Mouse (Mus musculus): ENCODE data around the gene Dnah2. TPM values are rescaled to one million over a fixed set of nuclear protein-coding genes. Genes with fewer than 3 reads are reported as not detected.

The Dnah2 gene
- polyA plus RNA-seq, 1 experiment from 2014 or later = 3.0 TPM

DNA sequence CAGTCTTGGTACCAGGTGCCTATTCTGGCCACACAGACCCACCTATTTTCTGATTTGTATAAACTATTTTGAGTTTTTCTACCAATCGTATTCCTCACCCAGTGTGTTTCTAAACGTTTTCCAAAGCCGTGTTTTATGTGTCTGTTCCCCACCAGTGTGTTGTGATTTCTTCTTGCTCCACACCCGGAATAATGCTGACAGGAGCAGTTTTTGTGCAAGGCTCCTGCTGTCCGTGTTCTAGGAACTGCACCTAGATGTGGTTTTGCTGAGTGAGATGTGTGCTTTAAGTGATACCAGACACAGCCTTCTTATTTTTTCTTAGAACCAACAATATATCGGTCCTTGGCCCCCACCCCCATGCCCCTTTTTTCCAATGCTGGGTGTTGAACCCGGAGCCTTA lies 35.1 kb upstream of the Dnah2 start:
- ATAC-seq = no peak
- Histone ChIP-seq H3K4me2 (ENCODE audit: low read length) (no peak overlapping the region), H3K4me3 (ENCODE audit: low read length) (no peak overlapping the region), H3K36me3 (ENCODE audit: control insufficient read depth, insufficient read depth, low read length) (peaks cover 10% of the 10 kb centered on the region), H3K9ac (ENCODE audit: low read depth, low read length) (no peak overlapping the region), H3K4me1 (ENCODE audit: control insufficient read depth, insufficient read depth, low read depth, low read length) (peaks cover 5% of the 10 kb centered on the region), H3K9me3 (ENCODE audit: control insufficient read depth, low read length) (no peaks in the 10 kb centered on the region), H3K27ac (ENCODE audit: low read depth, low read length) (no peak overlapping the region), H3K27me3 (replicated peaks; ENCODE audit: control insufficient read depth, insufficient read depth, low read length) (no peaks in the 10 kb centered on the region)
- 85% methylated on average over 7 of the region's 7 CpGs for WGBS

DNA sequence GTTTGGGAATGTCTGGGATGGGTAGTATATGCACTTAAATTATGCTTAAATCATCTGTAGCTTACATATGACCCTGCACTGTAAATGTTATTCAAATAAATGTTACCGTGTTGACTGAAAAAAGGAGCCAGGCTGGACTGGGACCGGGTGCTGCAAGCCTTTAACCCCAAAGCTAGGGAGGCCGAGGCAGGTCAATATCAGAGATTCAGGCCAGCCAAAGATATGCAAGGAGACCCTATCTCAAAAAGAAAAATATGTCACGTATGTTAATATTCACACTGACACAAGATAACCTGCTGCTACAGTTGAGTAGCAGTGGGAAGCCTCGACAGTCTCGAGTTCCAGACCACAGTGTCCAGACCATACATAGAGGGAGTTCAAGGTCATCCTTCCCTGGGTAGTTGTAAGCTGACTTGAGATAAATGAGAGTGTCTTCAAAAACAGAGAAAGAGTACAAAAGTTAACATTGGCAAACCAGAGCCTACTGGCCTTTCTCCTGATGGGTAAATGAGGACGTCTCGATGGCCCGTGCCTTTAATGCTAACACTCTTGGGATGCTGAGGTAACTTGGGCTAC lies 33.4 kb upstream of the Dnah2 start:
- ATAC-seq = no peak
- no peak overlapping the region for H3K9ac ChIP-seq (ENCODE audit: low read depth, low read length)
- H3K4me1 ChIP-seq (ENCODE audit: control insufficient read depth, insufficient read depth, low read depth, low read length) = peaks cover 18% of the 10 kb centered on the region
- 54% methylated on average over 9 of the region's 9 CpGs for WGBS
- H3K27me3 ChIP-seq (replicated peaks; ENCODE audit: control insufficient read depth, insufficient read depth, low read length) = no peaks in the 10 kb centered on the region
- no peak overlapping the region for H3K27ac ChIP-seq (ENCODE audit: low read depth, low read length)
- H3K36me3 ChIP-seq (ENCODE audit: control insufficient read depth, insufficient read depth, low read length) = no peaks in the 10 kb centered on the region
- H3K9me3 ChIP-seq (ENCODE audit: control insufficient read depth, low read length) = no peaks in the 10 kb centered on the region
- H3K4me2 ChIP-seq (ENCODE audit: low read length) = peak overlapping the region; percentile 84
- H3K4me3 ChIP-seq (ENCODE audit: low read length) = no peak overlapping the region; the same call in 1 of the 2 replicates

- peak overlapping the region; percentile 89 for H3K27ac ChIP-seq (ENCODE audit: low read depth, low read length)
- H3K4me1 ChIP-seq (ENCODE audit: control insufficient read depth, insufficient read depth, low read depth, low read length) = peaks cover 23% of the 10 kb centered on the region
- H3K4me2 ChIP-seq (ENCODE audit: low read length) = peak overlapping the region; percentile 84
- ATAC-seq = no peak
- no peaks in the 10 kb centered on the region for H3K27me3 ChIP-seq (replicated peaks; ENCODE audit: control insufficient read depth, insufficient read depth, low read length)
- WGBS = 0% methylated on average over 8 of the region's 8 CpGs
- no peaks in the 10 kb centered on the region for H3K36me3 ChIP-seq (ENCODE audit: control insufficient read depth, insufficient read depth, low read length)
- H3K9me3 ChIP-seq (ENCODE audit: control insufficient read depth, low read length) = no peaks in the 10 kb centered on the region
- peak overlapping the region; percentile 67 for H3K9ac ChIP-seq (ENCODE audit: low read depth, low read length)
- H3K4me3 ChIP-seq (ENCODE audit: low read length) = peak overlapping the region; percentile 57
Observed at GRCm38 (mm10) chr11:69581814-69582213, 32.9 kb upstream of the Dnah2 start.

DNA sequence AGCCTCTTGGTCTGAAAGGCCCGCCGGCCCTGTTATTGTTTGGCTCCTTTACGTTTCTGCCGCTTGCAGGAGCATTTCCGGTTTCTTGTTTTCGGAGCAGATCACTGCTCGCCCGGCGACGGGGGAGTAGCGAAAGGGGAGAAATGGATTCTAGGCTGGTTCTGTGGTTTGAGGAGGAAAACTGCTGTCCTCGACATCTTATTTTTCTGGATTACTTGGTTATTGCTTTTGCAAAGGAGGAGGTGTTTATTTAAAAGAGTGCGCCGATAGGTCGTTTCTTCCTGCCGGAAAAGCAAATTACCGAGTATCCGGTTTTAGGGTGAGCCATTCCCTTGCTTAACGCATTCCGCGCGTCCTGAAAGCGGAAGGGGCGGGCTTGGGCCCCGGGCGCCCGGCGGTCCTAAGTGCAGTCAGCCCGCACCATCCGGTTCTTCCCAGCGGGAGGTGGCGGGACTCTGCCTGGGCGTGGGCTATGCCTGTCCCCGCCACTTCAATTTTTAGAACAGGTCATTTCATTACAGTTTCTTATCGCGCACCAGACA lies 32.3 kb upstream of the Dnah2 start:
- H3K36me3 ChIP-seq (ENCODE audit: control insufficient read depth, insufficient read depth, low read length) = no peaks in the 10 kb centered on the region
- under 1% methylated on average over 36 of the region's 36 CpGs for WGBS
- peak overlapping the region; percentile 67 for H3K9ac ChIP-seq (ENCODE audit: low read depth, low read length)
- H3K4me1 ChIP-seq (ENCODE audit: control insufficient read depth, insufficient read depth, low read depth, low read length) = peaks cover 24% of the 10 kb centered on the region
- peak; percentile 83 for ATAC-seq
- H3K27ac ChIP-seq (ENCODE audit: low read depth, low read length) = peak overlapping the region; percentile 89
- peak overlapping the region; percentile 84 for H3K4me2 ChIP-seq (ENCODE audit: low read length)
- H3K9me3 ChIP-seq (ENCODE audit: control insufficient read depth, low read length) = no peaks in the 10 kb centered on the region
- peak overlapping the region; percentile 57 for H3K4me3 ChIP-seq (ENCODE audit: low read length)
- H3K27me3 ChIP-seq (replicated peaks; ENCODE audit: control insufficient read depth, insufficient read depth, low read length) = no peaks in the 10 kb centered on the region

DNA sequence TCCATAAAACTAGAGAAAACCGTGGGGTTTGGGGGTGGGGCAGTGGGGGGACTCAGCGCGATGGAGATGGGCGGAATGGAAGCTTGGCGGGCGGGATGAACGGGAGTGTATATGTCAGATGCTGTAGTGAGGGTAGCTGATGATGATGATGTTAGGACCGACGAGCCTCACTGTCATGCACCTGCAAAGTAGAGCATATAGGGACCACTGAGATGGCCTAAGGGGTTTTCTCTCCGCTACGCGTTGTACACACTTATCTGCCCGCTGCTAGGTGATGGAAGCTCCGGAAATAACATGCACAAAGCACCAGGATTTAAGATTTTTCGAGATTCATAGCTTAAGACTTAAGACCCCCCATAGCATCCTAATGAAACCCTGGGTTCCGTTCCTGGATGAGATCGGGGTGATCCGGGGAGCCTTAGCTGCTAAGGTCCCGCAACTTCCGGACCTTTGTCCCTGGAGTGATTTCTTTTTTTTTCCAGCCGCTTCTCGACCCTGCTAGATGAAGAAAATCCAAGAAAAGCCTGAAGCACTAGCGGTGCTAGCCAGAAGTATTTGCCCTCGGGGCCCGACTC lies 31.7 kb upstream of the Dnah2 start:
- peak; percentile 25 for ATAC-seq
- Histone ChIP-seq H3K27ac (ENCODE audit: low read depth, low read length) (peak overlapping the region; percentile 89), H3K27me3 (replicated peaks; ENCODE audit: control insufficient read depth, insufficient read depth, low read length) (no peaks in the 10 kb centered on the region), H3K4me1 (ENCODE audit: control insufficient read depth, insufficient read depth, low read depth, low read length) (peaks cover 24% of the 10 kb centered on the region), H3K4me2 (ENCODE audit: low read length) (peak overlapping the region; percentile 84), H3K9ac (ENCODE audit: low read depth, low read length) (peak overlapping the region; percentile 67), H3K9me3 (ENCODE audit: control insufficient read depth, low read length) (no peaks in the 10 kb centered on the region), H3K36me3 (ENCODE audit: control insufficient read depth, insufficient read depth, low read length) (no peaks in the 10 kb centered on the region), H3K4me3 (ENCODE audit: low read length) (peak overlapping the region; percentile 57)
- WGBS = under 1% methylated on average over 25 of the region's 25 CpGs

- no peaks in the 10 kb centered on the region for H3K27me3 ChIP-seq (replicated peaks; ENCODE audit: control insufficient read depth, insufficient read depth, low read length)
- WGBS = under 1% methylated on average over 13 of the region's 13 CpGs
- peak within 1 kb of the TSS; percentile 84 for H3K4me2 ChIP-seq (ENCODE audit: low read length)
- peaks cover 24% of the 10 kb centered on the region for H3K4me1 ChIP-seq (ENCODE audit: control insufficient read depth, insufficient read depth, low read depth, low read length)
- H3K27ac ChIP-seq (ENCODE audit: low read depth, low read length) = peak within 1 kb of the TSS; percentile 89
- H3K4me3 ChIP-seq (ENCODE audit: low read length) = peak within 1 kb of the TSS; percentile 62
- no peaks in the 10 kb centered on the region for H3K9me3 ChIP-seq (ENCODE audit: control insufficient read depth, low read length)
- H3K9ac ChIP-seq (ENCODE audit: low read depth, low read length) = peak within 1 kb of the TSS; percentile 67
- ATAC-seq = peak; percentile 60
- H3K36me3 ChIP-seq (ENCODE audit: control insufficient read depth, insufficient read depth, low read length) = no peaks in the 10 kb centered on the region
Observed at GRCm38 (mm10) chr11:69580091-69580514, 31.2 kb upstream of the Dnah2 start, which contains the start of the genes Wrap53 and Trp53. Wrap53 (minus strand) TSS chr11:69580255. Trp53 (plus strand) TSS chr11:69580359.

GRCm38 (mm10) chr11:69579128-69580017 lies 30.5 kb upstream of the Dnah2 start:
- peaks cover 24% of the 10 kb centered on the region for H3K4me1 ChIP-seq (ENCODE audit: control insufficient read depth, insufficient read depth, low read depth, low read length)
- peak overlapping the region; percentile 62 for H3K4me3 ChIP-seq (ENCODE audit: low read length)
- 2% methylated on average over 39 of the region's 39 CpGs for WGBS

DNA sequence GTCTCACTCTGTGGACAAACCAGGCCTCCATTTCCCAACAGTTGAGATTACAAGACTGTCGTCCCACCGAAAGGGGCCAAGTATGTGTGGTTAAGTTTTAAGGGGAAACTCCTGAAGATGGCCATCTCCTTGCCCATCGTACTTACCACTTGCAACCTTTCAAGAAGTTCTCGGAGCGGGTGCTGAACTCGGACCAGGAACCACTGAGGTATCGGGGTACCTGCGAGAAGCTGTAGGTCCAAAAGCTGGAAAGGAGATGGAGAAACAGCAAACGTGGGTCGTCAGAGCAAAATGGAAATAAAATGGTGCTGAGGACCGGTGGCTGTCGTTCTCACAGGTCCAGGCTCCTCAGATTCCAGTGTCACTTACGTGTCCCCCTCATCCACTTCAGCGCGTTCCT lies 29.4 kb upstream of the Dnah2 start:
- Histone ChIP-seq H3K4me2 (ENCODE audit: low read length) (peak overlapping the region; percentile 75), H3K9me3 (ENCODE audit: control insufficient read depth, low read length) (no peaks in the 10 kb centered on the region), H3K4me1 (ENCODE audit: control insufficient read depth, insufficient read depth, low read depth, low read length) (peaks cover 24% of the 10 kb centered on the region), H3K27ac (ENCODE audit: low read depth, low read length) (no peak overlapping the region), H3K36me3 (ENCODE audit: control insufficient read depth, insufficient read depth, low read length) (no peaks in the 10 kb centered on the region; the same call in 1 of the 2 replicates), H3K27me3 (replicated peaks; ENCODE audit: control insufficient read depth, insufficient read depth, low read length) (no peaks in the 10 kb centered on the region), H3K9ac (ENCODE audit: low read depth, low read length) (peak overlapping the region; percentile 60), H3K4me3 (ENCODE audit: low read length) (peak overlapping the region; percentile 62)
- no peak for ATAC-seq
- WGBS = 12% methylated on average over 15 of the region's 15 CpGs

More at GRCm38 (mm10) chr11:69579128-69580017, 30.5 kb upstream of the Dnah2 start:
- ATAC-seq = peak; percentile 86
- no peaks in the 10 kb centered on the region for H3K9me3 ChIP-seq (ENCODE audit: control insufficient read depth, low read length)
- H3K27ac ChIP-seq (ENCODE audit: low read depth, low read length) = peak overlapping the region; percentile 89
- H3K4me2 ChIP-seq (ENCODE audit: low read length) = peak overlapping the region; percentile 84
- H3K9ac ChIP-seq (ENCODE audit: low read depth, low read length) = peak overlapping the region; percentile 61
- no peaks in the 10 kb centered on the region for H3K27me3 ChIP-seq (replicated peaks; ENCODE audit: control insufficient read depth, insufficient read depth, low read length)
- H3K36me3 ChIP-seq (ENCODE audit: control insufficient read depth, insufficient read depth, low read length) = no peaks in the 10 kb centered on the region; the same call in 1 of the 2 replicates
